Mouse (Mus musculus): ENCODE results near the gene Aurka. TPM values are rescaled to one million over a fixed set of nuclear protein-coding genes. Genes with fewer than 3 reads are reported as not detected.

Gene Aurka
- polyA plus RNA-seq, 1 experiment from 2014 or later: 102 TPM

- H3K4me2 ChIP-seq: peak overlapping the region; percentile 45
- ATAC-seq (ENCODE audit: insufficient number of reproducible peaks, low FRiP score): peak; percentile 55; the same call in 1 of the 2 replicates
- H3K9ac ChIP-seq: no peak overlapping the region
- 0 out of 2 replicates have a peak, but pooled peaks cover 5% of the 10 kb centered on the region for H3K4me1 ChIP-seq (replicated peaks)
- H3K27me3 ChIP-seq (replicated peaks): peaks cover 26% of the 10 kb centered on the region
- H3K36me3 ChIP-seq: no peaks in the 10 kb centered on the region
- no peak overlapping the region for H3K4me3 ChIP-seq
- H3K27ac ChIP-seq (ENCODE audit: poor library complexity, severe bottlenecking): no peak overlapping the region
- WGBS: 6% methylated on average over 13 of the region's 13 CpGs
- no peaks in the 10 kb centered on the region for H3K9me3 ChIP-seq (replicated peaks)
Observed at GRCm38 (mm10) chr2:172329179-172329578, 41.2 kb downstream of the Aurka start.

DNA sequence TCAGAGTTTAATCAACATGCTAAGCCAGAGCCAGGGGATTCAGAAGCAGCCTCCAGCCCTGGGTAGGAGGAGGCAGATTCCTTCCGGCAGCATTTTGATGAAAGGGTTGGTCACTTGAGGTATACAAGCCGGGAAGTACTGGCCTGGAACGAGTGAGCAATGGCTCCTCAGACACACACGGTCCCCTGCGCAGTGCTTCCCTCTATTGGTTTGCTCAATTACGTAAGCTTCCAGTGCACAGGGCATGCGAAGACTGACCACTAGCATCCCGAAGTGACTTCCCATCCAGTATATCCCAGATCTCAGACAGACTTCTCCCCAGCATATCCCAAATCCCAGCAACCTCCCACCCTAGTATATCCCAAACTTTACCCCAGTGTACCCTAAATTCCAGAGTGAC, 42.1 kb downstream of the Aurka start:
- H3K36me3 ChIP-seq: no peaks in the 10 kb centered on the region
- H3K4me1 ChIP-seq (replicated peaks): 0 out of 2 replicates have a peak, but pooled peaks cover 5% of the 10 kb centered on the region
- H3K9me3 ChIP-seq (replicated peaks): no peaks in the 10 kb centered on the region
- peaks cover 26% of the 10 kb centered on the region for H3K27me3 ChIP-seq (replicated peaks)
- ATAC-seq (ENCODE audit: insufficient number of reproducible peaks, low FRiP score): no peak
- H3K27ac ChIP-seq (ENCODE audit: poor library complexity, severe bottlenecking): no peak overlapping the region
- no peak overlapping the region for H3K4me2 ChIP-seq
- no peak overlapping the region for H3K4me3 ChIP-seq
- H3K9ac ChIP-seq: no peak overlapping the region
- 55% methylated on average over 8 of the region's 8 CpGs for WGBS

GRCm38 (mm10) chr2:172320878-172321277, 49.5 kb downstream of the Aurka start:
- Histone ChIP-seq H3K4me1 (replicated peaks) (no peaks in the 10 kb centered on the region), H3K9ac (no peak overlapping the region), H3K4me2 (no peak overlapping the region), H3K9me3 (replicated peaks) (0 out of 2 replicates have a peak, but pooled peaks cover 3% of the 10 kb centered on the region), H3K4me3 (no peak overlapping the region), H3K27me3 (replicated peaks) (no peaks in the 10 kb centered on the region; the same call in 1 of the 2 replicates), H3K27ac (ENCODE audit: poor library complexity, severe bottlenecking) (no peak overlapping the region), H3K36me3 (no peaks in the 10 kb centered on the region)
- ATAC-seq (ENCODE audit: insufficient number of reproducible peaks, low FRiP score): no peak
- WGBS: 15% methylated on average over 9 of the region's 9 CpGs

- Histone ChIP-seq H3K4me2 (no peak overlapping the region), H3K27me3 (replicated peaks) (no peaks in the 10 kb centered on the region), H3K4me3 (no peak overlapping the region), H3K9ac (no peak overlapping the region), H3K9me3 (replicated peaks) (peaks cover 11% of the 10 kb centered on the region), H3K4me1 (replicated peaks) (no peaks in the 10 kb centered on the region), H3K36me3 (no peaks in the 10 kb centered on the region), H3K27ac (ENCODE audit: poor library complexity, severe bottlenecking) (no peak overlapping the region)
- WGBS: 86% methylated on average over 9 of the region's 9 CpGs
- no peak for ATAC-seq (ENCODE audit: insufficient number of reproducible peaks, low FRiP score)
Observed at GRCm38 (mm10) chr2:172311731-172312130, 58.6 kb downstream of the Aurka start.

- no peaks in the 10 kb centered on the region for H3K4me1 ChIP-seq (replicated peaks)
- no peaks in the 10 kb centered on the region for H3K9me3 ChIP-seq (replicated peaks)
- ATAC-seq (ENCODE audit: insufficient number of reproducible peaks, low FRiP score): no peak
- H3K4me3 ChIP-seq: no peak overlapping the region
- H3K36me3 ChIP-seq: no peaks in the 10 kb centered on the region
- H3K4me2 ChIP-seq: no peak overlapping the region
- no peaks in the 10 kb centered on the region for H3K27me3 ChIP-seq (replicated peaks)
- no peak overlapping the region for H3K9ac ChIP-seq
- no peak overlapping the region for H3K27ac ChIP-seq (ENCODE audit: poor library complexity, severe bottlenecking)
- WGBS: 64% methylated on average over 4 of the region's 4 CpGs
Observed at GRCm38 (mm10) chr2:172306544-172306943, 63.8 kb downstream of the Aurka start.

Other genes with a start within 250 kb of the Aurka start
- gene Mc3r, start 122.0 kb downstream of the Aurka start, polyA plus RNA-seq (2016; fragmentation: Nextera tagmentation; extraction: Ambion mirVana): not detected in 2 replicates
- gene Fam210b, start 25.0 kb downstream of the Aurka start, polyA plus RNA-seq (2016; fragmentation: Nextera tagmentation; extraction: Ambion mirVana): 24.3 and 24.5 TPM in 2 replicates
- gene Cstf1, start 146 bp upstream of the Aurka start, polyA plus RNA-seq (2016; fragmentation: Nextera tagmentation; extraction: Ambion mirVana): 34.6 and 35.2 TPM in 2 replicates
- 0.28 and 0.36 TPM in 2 replicates for gene Cass4, start 23.3 kb upstream of the Aurka start, polyA plus RNA-seq (2016; fragmentation: Nextera tagmentation; extraction: Ambion mirVana)
- 46.5 and 49.3 TPM in 2 replicates for gene Rtf2, start 70.0 kb upstream of the Aurka start, polyA plus RNA-seq (2016; fragmentation: Nextera tagmentation; extraction: Ambion mirVana)
- gene Gcnt7, start 88.1 kb upstream of the Aurka start, polyA plus RNA-seq (2016; fragmentation: Nextera tagmentation; extraction: Ambion mirVana): 1.1 and 1.4 TPM in 2 replicates
- gene Fam209, start 102.0 kb upstream of the Aurka start, polyA plus RNA-seq (2016; fragmentation: Nextera tagmentation; extraction: Ambion mirVana): 0.26 TPM in 1 of 2 replicates, not detected in the other
- 0.10 TPM in 1 of 2 replicates, not detected in the other for gene Tfap2c, start 179.1 kb upstream of the Aurka start, polyA plus RNA-seq (2016; fragmentation: Nextera tagmentation; extraction: Ambion mirVana)

Measured in heart, embryonic 12.5 days (tissue).